Mouse (Mus musculus): ENCODE data around the gene Hmgb1. TPM values are rescaled to one million over a fixed set of nuclear protein-coding genes. Genes with fewer than 3 reads are reported as not detected.

Hmgb1 gene
- polyA plus RNA-seq, 1 experiment from 2014 or later = 1,384 TPM

- no peak overlapping the region for H3K27ac ChIP-seq (ENCODE audit: low read length)
- peaks cover 4% of the 10 kb centered on the region; the same call in 1 of the 2 replicates for H3K9me3 ChIP-seq (ENCODE audit: low read length)
- no peak for ATAC-seq (ENCODE audit: low FRiP score, low TSS enrichment)
- H3K4me1 ChIP-seq (ENCODE audit: insufficient read depth, low read length) = peaks cover 10% of the 10 kb centered on the region; the same call in 1 of the 2 replicates
- no peak overlapping the region for H3K4me3 ChIP-seq (ENCODE audit: low read length)
- no peaks in the 10 kb centered on the region for H3K27me3 ChIP-seq (ENCODE audit: insufficient read depth, low read length)
- H3K36me3 ChIP-seq (ENCODE audit: insufficient read depth, low read length) = peaks cover 28% of the 10 kb centered on the region
- no peak overlapping the region for H3K4me2 ChIP-seq (replicated peaks; ENCODE audit: low read depth, low read length)
- 89% methylated on average over 9 of the region's 9 CpGs for WGBS
- no peak overlapping the region for H3K9ac ChIP-seq (replicated peaks; ENCODE audit: low read length)
Measured at GRCm38 (mm10) chr5:149045470-149046085, 138.7 kb downstream of the Hmgb1 start.

DNA sequence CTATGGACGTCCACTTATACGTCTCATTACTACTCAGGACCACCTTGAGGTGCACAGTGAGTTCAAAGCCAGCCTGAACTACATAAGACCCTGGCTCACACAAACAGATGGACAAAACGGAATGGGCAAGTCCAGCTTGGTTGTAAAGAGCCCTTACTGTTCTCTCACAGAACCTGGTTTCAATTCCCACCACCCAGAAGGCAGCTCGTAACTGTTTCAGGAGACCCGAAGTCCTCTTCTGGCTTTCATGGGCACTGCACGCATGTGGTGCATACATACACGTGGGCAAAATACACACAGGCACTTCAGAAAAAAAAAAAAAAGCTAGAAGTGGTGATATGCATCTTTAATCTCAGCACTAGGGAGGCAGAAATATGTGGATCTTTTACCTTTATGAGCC is 139.2 kb downstream of the Hmgb1 start:
- 80% methylated on average over 7 of the region's 7 CpGs for WGBS
- Histone ChIP-seq H3K4me1 (ENCODE audit: insufficient read depth, low read length) (peaks cover 6% of the 10 kb centered on the region; the same call in 1 of the 2 replicates), H3K4me3 (ENCODE audit: low read length) (no peak overlapping the region), H3K27ac (ENCODE audit: low read length) (no peak overlapping the region), H3K4me2 (replicated peaks; ENCODE audit: low read depth, low read length) (no peak overlapping the region), H3K36me3 (ENCODE audit: insufficient read depth, low read length) (peaks cover 26% of the 10 kb centered on the region), H3K9ac (replicated peaks; ENCODE audit: low read length) (no peak overlapping the region), H3K9me3 (ENCODE audit: low read length) (peaks cover 7% of the 10 kb centered on the region; the same call in 1 of the 2 replicates), H3K27me3 (ENCODE audit: insufficient read depth, low read length) (no peaks in the 10 kb centered on the region)
- no peak for ATAC-seq (ENCODE audit: low FRiP score, low TSS enrichment)

- Histone ChIP-seq H3K4me1 (ENCODE audit: insufficient read depth, low read length) (no peaks in the 10 kb centered on the region), H3K27me3 (ENCODE audit: insufficient read depth, low read length) (no peaks in the 10 kb centered on the region), H3K9ac (replicated peaks; ENCODE audit: low read length) (no peak overlapping the region), H3K27ac (ENCODE audit: low read length) (no peak overlapping the region), H3K36me3 (ENCODE audit: insufficient read depth, low read length) (peaks cover 21% of the 10 kb centered on the region), H3K4me3 (ENCODE audit: low read length) (no peak overlapping the region), H3K9me3 (ENCODE audit: low read length) (peaks cover 10% of the 10 kb centered on the region; the same call in 1 of the 2 replicates), H3K4me2 (replicated peaks; ENCODE audit: low read depth, low read length) (no peak overlapping the region)
- 75% methylated on average over 4 of the region's 4 CpGs for WGBS
- ATAC-seq (ENCODE audit: low FRiP score, low TSS enrichment) = peak; percentile 15; the same call in 1 of the 2 replicates
Measured at GRCm38 (mm10) chr5:149044067-149044466, 140.2 kb downstream of the Hmgb1 start.

GRCm38 (mm10) chr5:149043240-149043639 is 141.0 kb downstream of the Hmgb1 start:
- Histone ChIP-seq H3K9me3 (ENCODE audit: low read length) (peaks cover 10% of the 10 kb centered on the region; the same call in 1 of the 2 replicates), H3K4me1 (ENCODE audit: insufficient read depth, low read length) (no peaks in the 10 kb centered on the region), H3K9ac (replicated peaks; ENCODE audit: low read length) (no peak overlapping the region), H3K4me2 (replicated peaks; ENCODE audit: low read depth, low read length) (no peak overlapping the region), H3K27me3 (ENCODE audit: insufficient read depth, low read length) (no peaks in the 10 kb centered on the region), H3K27ac (ENCODE audit: low read length) (no peak overlapping the region), H3K36me3 (ENCODE audit: insufficient read depth, low read length) (peaks cover 17% of the 10 kb centered on the region), H3K4me3 (ENCODE audit: low read length) (no peak overlapping the region)
- 81% methylated on average over 6 of the region's 6 CpGs for WGBS
- ATAC-seq (ENCODE audit: low FRiP score, low TSS enrichment) = no peak

DNA sequence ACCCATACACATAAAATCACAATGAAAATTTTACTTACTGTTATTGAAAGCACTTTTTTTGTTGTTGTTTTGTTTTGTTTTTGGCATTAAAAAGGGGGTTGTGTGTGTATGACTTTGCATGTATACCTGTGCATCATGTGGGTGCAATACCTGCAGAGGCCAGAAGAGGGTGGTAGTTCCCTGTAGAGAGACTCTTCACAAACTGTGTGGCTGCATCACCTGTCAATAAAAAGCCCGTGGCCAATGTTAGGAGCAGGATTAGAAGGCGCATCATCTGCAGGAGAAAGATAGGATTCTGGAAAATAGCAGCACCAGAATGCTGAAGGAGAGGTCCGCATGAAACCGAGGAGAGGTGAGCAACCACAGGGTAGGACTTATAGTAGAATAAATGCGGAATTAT is 144.5 kb downstream of the Hmgb1 start:
- ATAC-seq (ENCODE audit: low FRiP score, low TSS enrichment) = no peak
- Histone ChIP-seq H3K4me2 (replicated peaks; ENCODE audit: low read depth, low read length) (no peak overlapping the region), H3K9me3 (ENCODE audit: low read length) (peaks cover 9% of the 10 kb centered on the region), H3K9ac (replicated peaks; ENCODE audit: low read length) (no peak overlapping the region), H3K4me3 (ENCODE audit: low read length) (no peak overlapping the region), H3K27ac (ENCODE audit: low read length) (no peak overlapping the region), H3K36me3 (ENCODE audit: insufficient read depth, low read length) (no peaks in the 10 kb centered on the region), H3K27me3 (ENCODE audit: insufficient read depth, low read length) (no peaks in the 10 kb centered on the region), H3K4me1 (ENCODE audit: insufficient read depth, low read length) (no peaks in the 10 kb centered on the region)
- WGBS = 91% methylated on average over 5 of the region's 5 CpGs

DNA sequence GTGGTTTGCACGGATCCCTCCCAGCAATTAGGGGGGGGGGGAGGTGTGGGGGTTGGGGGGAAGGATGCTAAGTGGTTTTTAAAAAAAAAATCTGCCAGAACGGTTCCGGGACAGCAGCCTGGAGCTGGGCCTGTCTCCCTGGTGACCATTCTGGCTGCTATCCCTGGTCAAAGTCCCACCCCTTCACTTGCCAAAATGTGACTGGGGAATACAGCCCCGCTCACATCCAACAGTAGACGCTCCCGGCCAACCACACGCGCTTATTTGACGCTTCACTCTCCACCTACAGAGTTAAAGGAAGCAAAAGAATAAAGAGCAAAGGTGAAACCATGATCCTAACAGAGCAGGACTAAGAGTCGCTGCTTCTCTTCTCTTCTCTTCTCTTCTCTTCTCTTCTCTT is 146.6 kb downstream of the Hmgb1 start:
- whole genome bisulfite sequencing = 26% methylated on average over 10 of the region's 10 CpGs
- Histone ChIP-seq H3K4me3 (ENCODE audit: low read length) (no peak overlapping the region), H3K27me3 (ENCODE audit: insufficient read depth, low read length) (no peaks in the 10 kb centered on the region), H3K9ac (replicated peaks; ENCODE audit: low read length) (no peak overlapping the region), H3K36me3 (ENCODE audit: insufficient read depth, low read length) (no peaks in the 10 kb centered on the region), H3K4me2 (replicated peaks; ENCODE audit: low read depth, low read length) (no peak overlapping the region), H3K27ac (ENCODE audit: low read length) (no peak overlapping the region), H3K4me1 (ENCODE audit: insufficient read depth, low read length) (no peaks in the 10 kb centered on the region), H3K9me3 (ENCODE audit: low read length) (peaks cover 9% of the 10 kb centered on the region)
- ATAC-seq (ENCODE audit: low FRiP score, low TSS enrichment) = no peak

- ATAC-seq (ENCODE audit: low FRiP score, low TSS enrichment) = no peak
- Histone ChIP-seq H3K4me3 (ENCODE audit: low read length) (no peak overlapping the region), H3K9ac (replicated peaks; ENCODE audit: low read length) (no peak overlapping the region), H3K27me3 (ENCODE audit: insufficient read depth, low read length) (no peaks in the 10 kb centered on the region), H3K4me2 (replicated peaks; ENCODE audit: low read depth, low read length) (no peak overlapping the region), H3K27ac (ENCODE audit: low read length) (no peak overlapping the region), H3K36me3 (ENCODE audit: insufficient read depth, low read length) (no peaks in the 10 kb centered on the region), H3K9me3 (ENCODE audit: low read length) (peaks cover 9% of the 10 kb centered on the region), H3K4me1 (ENCODE audit: insufficient read depth, low read length) (peaks cover 2% of the 10 kb centered on the region; the same call in 1 of the 2 replicates)
- whole genome bisulfite sequencing = 93% methylated on average over 3 of the region's 3 CpGs
Measured at GRCm38 (mm10) chr5:149036920-149037319, 147.4 kb downstream of the Hmgb1 start.

DNA sequence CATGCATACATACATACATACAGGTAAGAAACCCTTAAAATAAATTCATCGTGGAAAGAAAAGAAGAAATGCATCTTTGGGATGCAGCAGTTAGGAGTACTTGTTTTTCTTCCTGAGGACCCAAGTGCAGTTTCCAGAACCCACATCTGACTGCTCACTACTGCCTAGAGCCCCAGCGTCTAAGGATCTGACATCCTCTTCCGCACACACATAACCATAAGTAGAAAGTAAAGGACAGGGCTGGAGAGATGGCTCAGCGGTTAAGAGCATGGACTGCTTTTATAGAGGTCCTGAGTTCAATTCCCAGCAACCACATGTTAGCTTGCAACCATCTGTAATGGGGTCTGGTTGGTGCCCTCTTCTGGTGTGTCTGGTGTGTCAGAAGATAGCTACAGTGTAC is 151.9 kb downstream of the Hmgb1 start:
- 92% methylated on average over 4 of the region's 4 CpGs for WGBS
- no peak overlapping the region for H3K4me3 ChIP-seq (ENCODE audit: low read length)
- H3K9ac ChIP-seq (replicated peaks; ENCODE audit: low read length) = no peak overlapping the region
- H3K27ac ChIP-seq (ENCODE audit: low read length) = no peak overlapping the region
- no peak overlapping the region for H3K4me2 ChIP-seq (replicated peaks; ENCODE audit: low read depth, low read length)
- peaks cover 4% of the 10 kb centered on the region; the same call in 1 of the 2 replicates for H3K9me3 ChIP-seq (ENCODE audit: low read length)
- no peaks in the 10 kb centered on the region for H3K36me3 ChIP-seq (ENCODE audit: insufficient read depth, low read length)
- ATAC-seq (ENCODE audit: low FRiP score, low TSS enrichment) = no peak
- H3K27me3 ChIP-seq (ENCODE audit: insufficient read depth, low read length) = no peaks in the 10 kb centered on the region
- H3K4me1 ChIP-seq (ENCODE audit: insufficient read depth, low read length) = peaks cover 21% of the 10 kb centered on the region

- H3K9me3 ChIP-seq (ENCODE audit: low read length) = no peaks in the 10 kb centered on the region
- no peaks in the 10 kb centered on the region for H3K27me3 ChIP-seq (ENCODE audit: insufficient read depth, low read length)
- H3K4me3 ChIP-seq (ENCODE audit: low read length) = peak overlapping the region; percentile 48
- H3K27ac ChIP-seq (ENCODE audit: low read length) = peak overlapping the region; percentile 93
- 2% methylated on average over 30 of the region's 30 CpGs for WGBS
- peaks cover 21% of the 10 kb centered on the region for H3K4me1 ChIP-seq (ENCODE audit: insufficient read depth, low read length)
- peak; percentile 87 for ATAC-seq (ENCODE audit: low FRiP score, low TSS enrichment)
- peak overlapping the region; percentile 79 for H3K9ac ChIP-seq (replicated peaks; ENCODE audit: low read length)
- H3K36me3 ChIP-seq (ENCODE audit: insufficient read depth, low read length) = no peaks in the 10 kb centered on the region
- peak overlapping the region; percentile 69 for H3K4me2 ChIP-seq (replicated peaks; ENCODE audit: low read depth, low read length)
Measured at GRCm38 (mm10) chr5:149031199-149031750, 153.0 kb downstream of the Hmgb1 start.

- H3K4me1 ChIP-seq (ENCODE audit: insufficient read depth, low read length) = peaks cover 21% of the 10 kb centered on the region
- H3K9ac ChIP-seq (replicated peaks; ENCODE audit: low read length) = no peak overlapping the region
- H3K27me3 ChIP-seq (ENCODE audit: insufficient read depth, low read length) = no peaks in the 10 kb centered on the region
- no peaks in the 10 kb centered on the region for H3K9me3 ChIP-seq (ENCODE audit: low read length)
- peak overlapping the region; percentile 65 for H3K27ac ChIP-seq (ENCODE audit: low read length)
- ATAC-seq (ENCODE audit: low FRiP score, low TSS enrichment) = peak; percentile 36
- H3K4me2 ChIP-seq (replicated peaks; ENCODE audit: low read depth, low read length) = no peak overlapping the region
- 57% methylated on average over 2 of the region's 2 CpGs for WGBS
- no peak overlapping the region for H3K4me3 ChIP-seq (ENCODE audit: low read length)
- H3K36me3 ChIP-seq (ENCODE audit: insufficient read depth, low read length) = no peaks in the 10 kb centered on the region
Measured at GRCm38 (mm10) chr5:149030103-149030502, 154.2 kb downstream of the Hmgb1 start.

All from kidney, embryonic 16.5 days (tissue).